Mouse (Mus musculus) heart, postnatal 14 days (tissue): ENCODE measurements at regions not wholly inside any gene's neighbourhood (a gene's known extent, or its start where the extent isn't known, plus 50 kb on each side); places are given as distances from the start of the nearest gene placed in this dataset.
"Not testable (repeated sequence)": the region's sequence is repeated elsewhere in the genome, so short reads cannot be mapped to it uniquely, and the experiment has no call there.

Source experiments
- DNase-seq, 2 experiments: peaks; one replicate each; pipeline ENCODE4 v3.0.0; 2021 to 2022
- intact Hi-C: fragments of 180-260 bp; cut with DNase I; formaldehyde crosslinking; loops from one replicate; pipeline ENCODE4 v1.15.1; 2025

DNA sequence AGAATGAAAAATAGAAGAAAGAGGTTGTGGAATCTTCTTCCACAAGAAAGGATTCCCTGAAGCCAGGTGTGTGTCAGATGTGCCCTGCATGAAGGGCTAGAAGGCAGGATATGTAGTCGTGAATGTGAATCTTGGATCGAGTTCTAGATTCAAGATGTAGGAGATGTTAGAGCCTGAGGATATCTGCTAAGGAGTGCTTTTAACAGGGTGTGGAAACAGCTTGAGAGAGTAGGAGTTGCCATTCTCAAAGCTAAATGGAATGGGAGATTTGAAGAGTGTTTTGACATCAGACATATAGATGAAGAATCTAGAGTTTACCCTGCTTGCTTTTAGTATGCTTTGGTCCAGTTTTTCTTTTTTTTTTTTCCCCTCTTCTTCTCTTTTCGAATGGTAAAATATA is 590.3 kb downstream of the Sis start:
- DNase-seq, result no peak
- intact Hi-C loops, result no loop called here

GRCm38 (mm10) chr3:72359906-72360305 is 607.8 kb downstream of the Sis start:
- intact Hi-C loops, DNase-seq: not testable (repeated sequence)

GRCm38 (mm10) chr3:72328066-72328465 is 639.6 kb downstream of the Sis start:
- intact Hi-C loops, result no loop called here
- DNase-seq, result no peak

DNA sequence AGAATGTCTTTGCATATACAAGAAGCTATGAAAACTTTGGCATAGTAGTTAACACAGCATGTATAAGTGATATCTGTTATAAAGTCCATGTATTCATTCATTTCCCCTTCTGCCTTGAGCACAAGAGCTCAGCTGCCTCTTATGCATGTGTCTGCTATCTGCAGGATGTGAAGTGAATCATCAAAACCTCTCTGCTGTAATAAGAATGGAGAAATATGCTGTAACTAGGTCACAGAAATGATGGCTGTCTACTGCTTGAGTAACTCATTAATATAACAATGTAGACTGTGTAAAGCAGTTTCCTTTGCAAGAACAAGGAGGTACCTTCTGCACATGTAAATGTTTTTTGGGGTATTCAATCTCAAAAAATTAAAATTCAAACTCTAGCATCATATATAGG is 643.8 kb downstream of the Sis start:
- no peak for DNase-seq
- intact Hi-C loops, result loop anchor here (2.0 kb wide), 1 partner anchor 15 kb away; no protein-coding TSS in a partner anchor

- no peak for DNase-seq
- intact Hi-C loops, result no loop called here
Measured at GRCm38 (mm10) chr3:72304654-72305053, 663.0 kb downstream of the Sis start.
